Mouse (Mus musculus): ENCODE measurements around the gene Dock9. TPM values are rescaled to one million over a fixed set of nuclear protein-coding genes. Genes with fewer than 3 reads are reported as not detected.
A peak's percentile ranks its signal among the peaks of the same experiment; 100 is the strongest.
"Not testable (repeated sequence)": the region's sequence is repeated elsewhere in the genome, so short reads cannot be mapped to it uniquely, and the experiment has no call there.

Gene Dock9
- polyA plus RNA-seq, 1 experiment from 2014 or later, result 15.7 TPM

GRCm38 (mm10) chr14:121693991-121694594 is 103.5 kb downstream of the Dock9 start:
- H3K27me3 ChIP-seq (ENCODE audit: control insufficient read depth, insufficient read depth, low read length), result no peaks in the 10 kb centered on the region
- no peak overlapping the region for H3K9ac ChIP-seq (ENCODE audit: low read length)
- ATAC-seq (ENCODE audit: insufficient read depth, low FRiP score), result no peak
- H3K4me1 ChIP-seq (ENCODE audit: control insufficient read depth, insufficient read depth, low read length), result peaks cover 18% of the 10 kb centered on the region
- no peak overlapping the region for H3K4me2 ChIP-seq (ENCODE audit: low read depth, low read length)
- no peaks in the 10 kb centered on the region for H3K9me3 ChIP-seq (replicated peaks; ENCODE audit: control insufficient read depth, low read length)
- no peak overlapping the region for H3K27ac ChIP-seq (ENCODE audit: low read length)
- WGBS, result 85% methylated on average over 11 of the region's 11 CpGs
- H3K4me3 ChIP-seq (replicated peaks; ENCODE audit: low read length), result no peak overlapping the region
- H3K36me3 ChIP-seq (ENCODE audit: control insufficient read depth, insufficient read depth, low read length), result no peaks in the 10 kb centered on the region

GRCm38 (mm10) chr14:121689649-121690048 is 108.0 kb downstream of the Dock9 start:
- not testable (repeated sequence) for H3K27ac ChIP-seq (ENCODE audit: low read length); H3K9ac ChIP-seq (ENCODE audit: low read length); H3K4me3 ChIP-seq (replicated peaks; ENCODE audit: low read length); ATAC-seq (ENCODE audit: insufficient read depth, low FRiP score); H3K4me1 ChIP-seq (ENCODE audit: control insufficient read depth, insufficient read depth, low read length); H3K27me3 ChIP-seq (ENCODE audit: control insufficient read depth, insufficient read depth, low read length); H3K4me2 ChIP-seq (ENCODE audit: low read depth, low read length); H3K9me3 ChIP-seq (replicated peaks; ENCODE audit: control insufficient read depth, low read length); H3K36me3 ChIP-seq (ENCODE audit: control insufficient read depth, insufficient read depth, low read length)
- WGBS, result 63% methylated on average over 5 of the region's 5 CpGs

- Histone ChIP-seq H3K4me2 (ENCODE audit: low read depth, low read length) (no peak overlapping the region), H3K27me3 (ENCODE audit: control insufficient read depth, insufficient read depth, low read length) (no peaks in the 10 kb centered on the region), H3K4me3 (replicated peaks; ENCODE audit: low read length) (no peak overlapping the region), H3K4me1 (ENCODE audit: control insufficient read depth, insufficient read depth, low read length) (no peaks in the 10 kb centered on the region), H3K36me3 (ENCODE audit: control insufficient read depth, insufficient read depth, low read length) (no peaks in the 10 kb centered on the region), H3K9me3 (replicated peaks; ENCODE audit: control insufficient read depth, low read length) (no peaks in the 10 kb centered on the region), H3K27ac (ENCODE audit: low read length) (no peak overlapping the region), H3K9ac (ENCODE audit: low read length) (no peak overlapping the region)
- ATAC-seq (ENCODE audit: insufficient read depth, low FRiP score), result no peak
- WGBS, result 57% methylated on average over 1 of the region's 1 CpGs
Observed at GRCm38 (mm10) chr14:121688175-121688574, 109.5 kb downstream of the Dock9 start.

GRCm38 (mm10) chr14:121687274-121687673 is 110.4 kb downstream of the Dock9 start:
- no peak overlapping the region for H3K27ac ChIP-seq (ENCODE audit: low read length)
- WGBS, result 73% methylated on average over 7 of the region's 7 CpGs
- no peaks in the 10 kb centered on the region for H3K9me3 ChIP-seq (replicated peaks; ENCODE audit: control insufficient read depth, low read length)
- no peaks in the 10 kb centered on the region for H3K4me1 ChIP-seq (ENCODE audit: control insufficient read depth, insufficient read depth, low read length)
- H3K4me2 ChIP-seq (ENCODE audit: low read depth, low read length), result no peak overlapping the region
- H3K4me3 ChIP-seq (replicated peaks; ENCODE audit: low read length), result no peak overlapping the region
- H3K27me3 ChIP-seq (ENCODE audit: control insufficient read depth, insufficient read depth, low read length), result no peaks in the 10 kb centered on the region
- no peak overlapping the region for H3K9ac ChIP-seq (ENCODE audit: low read length)
- ATAC-seq (ENCODE audit: insufficient read depth, low FRiP score), result no peak
- no peaks in the 10 kb centered on the region for H3K36me3 ChIP-seq (ENCODE audit: control insufficient read depth, insufficient read depth, low read length)

GRCm38 (mm10) chr14:121678913-121679312 is 118.7 kb downstream of the Dock9 start:
- H3K27me3 ChIP-seq (ENCODE audit: control insufficient read depth, insufficient read depth, low read length), result no peaks in the 10 kb centered on the region
- no peak for ATAC-seq (ENCODE audit: insufficient read depth, low FRiP score)
- H3K36me3 ChIP-seq (ENCODE audit: control insufficient read depth, insufficient read depth, low read length), result no peaks in the 10 kb centered on the region
- H3K4me1 ChIP-seq (ENCODE audit: control insufficient read depth, insufficient read depth, low read length), result peaks cover 26% of the 10 kb centered on the region
- 0 out of 2 replicates have a peak overlapping the region, but pooled peaks have one; percentile 25 for H3K27ac ChIP-seq (ENCODE audit: low read length)
- no peak overlapping the region for H3K4me3 ChIP-seq (replicated peaks; ENCODE audit: low read length)
- no peak overlapping the region for H3K4me2 ChIP-seq (ENCODE audit: low read depth, low read length)
- H3K9ac ChIP-seq (ENCODE audit: low read length), result no peak overlapping the region
- WGBS, result 82% methylated on average over 5 of the region's 5 CpGs
- no peaks in the 10 kb centered on the region for H3K9me3 ChIP-seq (replicated peaks; ENCODE audit: control insufficient read depth, low read length)

- 49% methylated on average over 10 of the region's 10 CpGs for whole genome bisulfite sequencing
- Histone ChIP-seq H3K36me3 (ENCODE audit: control insufficient read depth, insufficient read depth, low read length) (no peaks in the 10 kb centered on the region), H3K27ac (ENCODE audit: low read length) (0 out of 2 replicates have a peak overlapping the region, but pooled peaks have one; percentile 25), H3K9ac (ENCODE audit: low read length) (no peak overlapping the region), H3K27me3 (ENCODE audit: control insufficient read depth, insufficient read depth, low read length) (no peaks in the 10 kb centered on the region), H3K4me2 (ENCODE audit: low read depth, low read length) (no peak overlapping the region), H3K4me1 (ENCODE audit: control insufficient read depth, insufficient read depth, low read length) (peaks cover 26% of the 10 kb centered on the region), H3K4me3 (replicated peaks; ENCODE audit: low read length) (no peak overlapping the region), H3K9me3 (replicated peaks; ENCODE audit: control insufficient read depth, low read length) (no peaks in the 10 kb centered on the region)
- ATAC-seq (ENCODE audit: insufficient read depth, low FRiP score), result no peak
Observed at GRCm38 (mm10) chr14:121678445-121678844, 119.2 kb downstream of the Dock9 start.

- H3K27ac ChIP-seq (ENCODE audit: low read length), result peak overlapping the region; percentile 80
- ATAC-seq (ENCODE audit: insufficient read depth, low FRiP score), result no peak
- no peak overlapping the region for H3K4me2 ChIP-seq (ENCODE audit: low read depth, low read length)
- H3K4me1 ChIP-seq (ENCODE audit: control insufficient read depth, insufficient read depth, low read length), result peaks cover 26% of the 10 kb centered on the region
- H3K9me3 ChIP-seq (replicated peaks; ENCODE audit: control insufficient read depth, low read length), result no peaks in the 10 kb centered on the region
- WGBS, result 82% methylated on average over 11 of the region's 11 CpGs
- H3K9ac ChIP-seq (ENCODE audit: low read length), result no peak overlapping the region
- no peaks in the 10 kb centered on the region for H3K27me3 ChIP-seq (ENCODE audit: control insufficient read depth, insufficient read depth, low read length)
- H3K4me3 ChIP-seq (replicated peaks; ENCODE audit: low read length), result no peak overlapping the region
- H3K36me3 ChIP-seq (ENCODE audit: control insufficient read depth, insufficient read depth, low read length), result no peaks in the 10 kb centered on the region
Observed at GRCm38 (mm10) chr14:121676596-121677330, 120.9 kb downstream of the Dock9 start.

GRCm38 (mm10) chr14:121676121-121676591 is 121.5 kb downstream of the Dock9 start:
- no peaks in the 10 kb centered on the region for H3K36me3 ChIP-seq (ENCODE audit: control insufficient read depth, insufficient read depth, low read length)
- peak; percentile 54; the same call in 1 of the 2 replicates for ATAC-seq (ENCODE audit: insufficient read depth, low FRiP score)
- no peaks in the 10 kb centered on the region for H3K27me3 ChIP-seq (ENCODE audit: control insufficient read depth, insufficient read depth, low read length)
- no peak overlapping the region for H3K4me2 ChIP-seq (ENCODE audit: low read depth, low read length)
- H3K9ac ChIP-seq (ENCODE audit: low read length), result no peak overlapping the region
- no peak overlapping the region for H3K4me3 ChIP-seq (replicated peaks; ENCODE audit: low read length)
- no peaks in the 10 kb centered on the region for H3K9me3 ChIP-seq (replicated peaks; ENCODE audit: control insufficient read depth, low read length)
- peaks cover 26% of the 10 kb centered on the region for H3K4me1 ChIP-seq (ENCODE audit: control insufficient read depth, insufficient read depth, low read length)
- peak overlapping the region; percentile 80 for H3K27ac ChIP-seq (ENCODE audit: low read length)

GRCm38 (mm10) chr14:121675579-121675978 is 122.1 kb downstream of the Dock9 start:
- Histone ChIP-seq H3K27me3 (ENCODE audit: control insufficient read depth, insufficient read depth, low read length) (no peaks in the 10 kb centered on the region), H3K4me1 (ENCODE audit: control insufficient read depth, insufficient read depth, low read length) (peaks cover 26% of the 10 kb centered on the region), H3K4me3 (replicated peaks; ENCODE audit: low read length) (no peak overlapping the region), H3K9me3 (replicated peaks; ENCODE audit: control insufficient read depth, low read length) (no peaks in the 10 kb centered on the region), H3K9ac (ENCODE audit: low read length) (no peak overlapping the region), H3K27ac (ENCODE audit: low read length) (peak overlapping the region; percentile 80), H3K36me3 (ENCODE audit: control insufficient read depth, insufficient read depth, low read length) (no peaks in the 10 kb centered on the region), H3K4me2 (ENCODE audit: low read depth, low read length) (no peak overlapping the region)
- peak; percentile 69 for ATAC-seq (ENCODE audit: insufficient read depth, low FRiP score)
- 14% methylated on average over 6 of the region's 6 CpGs for WGBS
